Mouse (Mus musculus): ENCODE results near the gene Lsm14b. TPM values are rescaled to one million over a fixed set of nuclear protein-coding genes. Genes with fewer than 3 reads are reported as not detected.

The Lsm14b gene
- polyA plus RNA-seq, 1 experiment from 2014 or later = 0.86 TPM

GRCm38 (mm10) chr2:179982715-179983114, 42.1 kb upstream of the Lsm14b start:
- no peak overlapping the region for H3K4me2 ChIP-seq (ENCODE audit: low read depth, low read length)
- no peaks in the 10 kb centered on the region for H3K27me3 ChIP-seq (ENCODE audit: control insufficient read depth, insufficient read depth, low read depth, low read length)
- no peak overlapping the region for H3K4me3 ChIP-seq (ENCODE audit: low read depth, low read length)
- peaks cover 1% of the 10 kb centered on the region for H3K4me1 ChIP-seq (ENCODE audit: control insufficient read depth, low read depth, low read length)
- H3K36me3 ChIP-seq (ENCODE audit: control insufficient read depth, insufficient read depth) = no peaks in the 10 kb centered on the region
- no peaks in the 10 kb centered on the region for H3K9me3 ChIP-seq (replicated peaks; ENCODE audit: control insufficient read depth, low read length)
- H3K9ac ChIP-seq (ENCODE audit: low read depth, low read length) = no peak overlapping the region
- no peak overlapping the region for H3K27ac ChIP-seq (ENCODE audit: low read length)
- ATAC-seq (ENCODE audit: low read depth) = no peak
- 66% methylated on average over 3 of the region's 3 CpGs for WGBS (ENCODE audit: insufficient replicate concordance)

- Histone ChIP-seq H3K9me3 (replicated peaks; ENCODE audit: control insufficient read depth, low read length) (no peaks in the 10 kb centered on the region), H3K4me2 (ENCODE audit: low read depth, low read length) (no peak overlapping the region), H3K27ac (ENCODE audit: low read length) (no peak overlapping the region), H3K27me3 (ENCODE audit: control insufficient read depth, insufficient read depth, low read depth, low read length) (no peaks in the 10 kb centered on the region), H3K4me3 (ENCODE audit: low read depth, low read length) (no peak overlapping the region), H3K36me3 (ENCODE audit: control insufficient read depth, insufficient read depth) (no peaks in the 10 kb centered on the region), H3K9ac (ENCODE audit: low read depth, low read length) (no peak overlapping the region), H3K4me1 (ENCODE audit: control insufficient read depth, low read depth, low read length) (no peaks in the 10 kb centered on the region)
- no peak for ATAC-seq (ENCODE audit: low read depth)
- WGBS (ENCODE audit: insufficient replicate concordance) = 47% methylated on average over 7 of the region's 7 CpGs
Measured at GRCm38 (mm10) chr2:179984830-179985229, 40.0 kb upstream of the Lsm14b start.

- H3K36me3 ChIP-seq (ENCODE audit: control insufficient read depth, insufficient read depth) = no peaks in the 10 kb centered on the region
- ATAC-seq (ENCODE audit: low read depth) = no peak
- H3K27ac ChIP-seq (ENCODE audit: low read length) = no peak overlapping the region
- H3K27me3 ChIP-seq (ENCODE audit: control insufficient read depth, insufficient read depth, low read depth, low read length) = no peaks in the 10 kb centered on the region
- WGBS (ENCODE audit: insufficient replicate concordance) = 60% methylated on average over 1 of the region's 1 CpGs
- no peak overlapping the region for H3K4me2 ChIP-seq (ENCODE audit: low read depth, low read length)
- no peaks in the 10 kb centered on the region for H3K4me1 ChIP-seq (ENCODE audit: control insufficient read depth, low read depth, low read length)
- no peak overlapping the region for H3K9ac ChIP-seq (ENCODE audit: low read depth, low read length)
- no peak overlapping the region for H3K4me3 ChIP-seq (ENCODE audit: low read depth, low read length)
- no peaks in the 10 kb centered on the region for H3K9me3 ChIP-seq (replicated peaks; ENCODE audit: control insufficient read depth, low read length)
Measured at GRCm38 (mm10) chr2:179985695-179986094, 39.1 kb upstream of the Lsm14b start.

DNA sequence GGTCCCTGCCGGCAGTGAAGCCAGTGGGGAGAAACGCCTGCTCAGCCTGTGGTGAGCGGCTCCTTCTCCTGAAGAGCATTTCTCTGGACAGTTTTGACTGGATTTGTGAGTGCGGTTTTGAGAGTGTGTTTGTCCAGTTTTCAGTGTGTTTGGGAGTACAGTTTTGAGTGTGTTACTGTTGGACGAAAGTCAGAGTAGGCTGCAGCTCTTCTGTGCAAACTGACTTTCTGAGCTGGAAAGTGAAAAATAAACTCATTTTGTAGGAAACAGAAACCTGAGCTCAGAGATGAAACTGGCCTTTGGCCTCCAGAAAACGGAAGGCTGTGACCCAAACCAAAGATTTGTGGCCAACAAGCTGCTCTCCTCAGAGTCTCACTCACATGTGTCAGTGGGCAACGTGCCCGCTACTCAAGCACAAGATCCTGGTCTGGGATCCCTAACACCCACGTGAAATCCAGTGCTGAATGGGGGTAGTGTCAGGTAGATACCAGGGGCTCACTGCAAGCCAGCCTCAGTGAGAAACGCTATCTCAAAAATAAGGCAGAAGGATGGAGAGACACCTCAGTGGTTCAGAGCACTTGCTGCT, 38.3 kb upstream of the Lsm14b start:
- no peak for ATAC-seq (ENCODE audit: low read depth)
- H3K27ac ChIP-seq (ENCODE audit: low read length) = no peak overlapping the region
- H3K36me3 ChIP-seq (ENCODE audit: control insufficient read depth, insufficient read depth) = no peaks in the 10 kb centered on the region
- no peak overlapping the region for H3K9ac ChIP-seq (ENCODE audit: low read depth, low read length)
- H3K27me3 ChIP-seq (ENCODE audit: control insufficient read depth, insufficient read depth, low read depth, low read length) = no peaks in the 10 kb centered on the region
- H3K4me2 ChIP-seq (ENCODE audit: low read depth, low read length) = no peak overlapping the region
- H3K4me3 ChIP-seq (ENCODE audit: low read depth, low read length) = no peak overlapping the region
- H3K9me3 ChIP-seq (replicated peaks; ENCODE audit: control insufficient read depth, low read length) = no peaks in the 10 kb centered on the region
- WGBS (ENCODE audit: insufficient replicate concordance) = 59% methylated on average over 10 of the region's 10 CpGs
- H3K4me1 ChIP-seq (ENCODE audit: control insufficient read depth, low read depth, low read length) = no peaks in the 10 kb centered on the region

DNA sequence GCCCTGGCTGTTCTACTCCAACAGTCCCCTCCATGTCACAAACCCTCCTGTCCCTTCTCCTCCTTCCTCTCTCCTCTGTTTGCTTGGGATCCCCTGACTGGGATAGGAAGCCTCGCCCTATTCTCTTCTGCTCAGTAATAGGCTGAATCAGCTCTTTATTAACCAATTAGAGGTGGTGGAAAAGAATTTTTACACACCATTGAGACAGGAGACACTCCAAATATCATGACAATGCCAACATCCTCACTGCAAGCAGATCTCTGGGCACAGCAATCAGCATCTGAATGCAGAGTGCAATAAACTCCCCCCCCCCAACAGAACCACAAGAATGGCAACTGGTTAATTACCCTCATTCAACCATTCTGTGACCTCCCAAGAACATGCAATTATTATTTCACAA, 35.7 kb upstream of the Lsm14b start:
- no peak for ATAC-seq (ENCODE audit: low read depth)
- no peaks in the 10 kb centered on the region for H3K9me3 ChIP-seq (replicated peaks; ENCODE audit: control insufficient read depth, low read length)
- no peaks in the 10 kb centered on the region for H3K4me1 ChIP-seq (ENCODE audit: control insufficient read depth, low read depth, low read length)
- no peak overlapping the region for H3K27ac ChIP-seq (ENCODE audit: low read length)
- H3K36me3 ChIP-seq (ENCODE audit: control insufficient read depth, insufficient read depth) = no peaks in the 10 kb centered on the region
- no peak overlapping the region for H3K4me3 ChIP-seq (ENCODE audit: low read depth, low read length)
- H3K4me2 ChIP-seq (ENCODE audit: low read depth, low read length) = no peak overlapping the region
- no peaks in the 10 kb centered on the region for H3K27me3 ChIP-seq (ENCODE audit: control insufficient read depth, insufficient read depth, low read depth, low read length)
- WGBS (ENCODE audit: insufficient replicate concordance) = 56% methylated on average over 1 of the region's 1 CpGs
- no peak overlapping the region for H3K9ac ChIP-seq (ENCODE audit: low read depth, low read length)

- Histone ChIP-seq H3K9me3 (replicated peaks; ENCODE audit: control insufficient read depth, low read length) (no peaks in the 10 kb centered on the region), H3K4me3 (ENCODE audit: low read depth, low read length) (no peak overlapping the region), H3K27me3 (ENCODE audit: control insufficient read depth, insufficient read depth, low read depth, low read length) (no peaks in the 10 kb centered on the region), H3K4me2 (ENCODE audit: low read depth, low read length) (no peak overlapping the region), H3K4me1 (ENCODE audit: control insufficient read depth, low read depth, low read length) (no peaks in the 10 kb centered on the region), H3K27ac (ENCODE audit: low read length) (no peak overlapping the region), H3K9ac (ENCODE audit: low read depth, low read length) (no peak overlapping the region), H3K36me3 (ENCODE audit: control insufficient read depth, insufficient read depth) (no peaks in the 10 kb centered on the region)
- WGBS (ENCODE audit: insufficient replicate concordance) = 62% methylated on average over 5 of the region's 5 CpGs
- ATAC-seq (ENCODE audit: low read depth) = no peak
Measured at GRCm38 (mm10) chr2:179993071-179993470, 31.7 kb upstream of the Lsm14b start.

GRCm38 (mm10) chr2:179998431-179998830, 26.4 kb upstream of the Lsm14b start:
- no peaks in the 10 kb centered on the region for H3K9me3 ChIP-seq (replicated peaks; ENCODE audit: control insufficient read depth, low read length)
- H3K4me2 ChIP-seq (ENCODE audit: low read depth, low read length) = no peak overlapping the region
- ATAC-seq (ENCODE audit: low read depth) = no peak
- WGBS (ENCODE audit: insufficient replicate concordance) = 44% methylated on average over 4 of the region's 4 CpGs
- no peak overlapping the region for H3K9ac ChIP-seq (ENCODE audit: low read depth, low read length)
- no peak overlapping the region for H3K4me3 ChIP-seq (ENCODE audit: low read depth, low read length)
- no peaks in the 10 kb centered on the region for H3K27me3 ChIP-seq (ENCODE audit: control insufficient read depth, insufficient read depth, low read depth, low read length)
- H3K27ac ChIP-seq (ENCODE audit: low read length) = no peak overlapping the region
- no peaks in the 10 kb centered on the region for H3K36me3 ChIP-seq (ENCODE audit: control insufficient read depth, insufficient read depth)
- H3K4me1 ChIP-seq (ENCODE audit: control insufficient read depth, low read depth, low read length) = no peaks in the 10 kb centered on the region

GRCm38 (mm10) chr2:180001635-180002034, 23.2 kb upstream of the Lsm14b start:
- WGBS (ENCODE audit: insufficient replicate concordance) = 72% methylated on average over 9 of the region's 9 CpGs
- no peaks in the 10 kb centered on the region for H3K4me1 ChIP-seq (ENCODE audit: control insufficient read depth, low read depth, low read length)
- no peaks in the 10 kb centered on the region for H3K9me3 ChIP-seq (replicated peaks; ENCODE audit: control insufficient read depth, low read length)
- H3K9ac ChIP-seq (ENCODE audit: low read depth, low read length) = no peak overlapping the region
- ATAC-seq (ENCODE audit: low read depth) = no peak
- H3K4me2 ChIP-seq (ENCODE audit: low read depth, low read length) = no peak overlapping the region
- H3K4me3 ChIP-seq (ENCODE audit: low read depth, low read length) = no peak overlapping the region
- no peak overlapping the region for H3K27ac ChIP-seq (ENCODE audit: low read length)
- H3K36me3 ChIP-seq (ENCODE audit: control insufficient read depth, insufficient read depth) = no peaks in the 10 kb centered on the region
- H3K27me3 ChIP-seq (ENCODE audit: control insufficient read depth, insufficient read depth, low read depth, low read length) = no peaks in the 10 kb centered on the region

- H3K4me1 ChIP-seq (ENCODE audit: control insufficient read depth, low read depth, low read length) = no peaks in the 10 kb centered on the region
- H3K27ac ChIP-seq (ENCODE audit: low read length) = no peak overlapping the region
- 33% methylated on average over 5 of the region's 5 CpGs for WGBS (ENCODE audit: insufficient replicate concordance)
- no peak overlapping the region for H3K4me2 ChIP-seq (ENCODE audit: low read depth, low read length)
- ATAC-seq (ENCODE audit: low read depth) = no peak
- no peaks in the 10 kb centered on the region for H3K9me3 ChIP-seq (replicated peaks; ENCODE audit: control insufficient read depth, low read length)
- no peaks in the 10 kb centered on the region for H3K27me3 ChIP-seq (ENCODE audit: control insufficient read depth, insufficient read depth, low read depth, low read length)
- no peaks in the 10 kb centered on the region for H3K36me3 ChIP-seq (ENCODE audit: control insufficient read depth, insufficient read depth)
- H3K9ac ChIP-seq (ENCODE audit: low read depth, low read length) = no peak overlapping the region
- H3K4me3 ChIP-seq (ENCODE audit: low read depth, low read length) = no peak overlapping the region
Measured at GRCm38 (mm10) chr2:180005656-180006351, 19.0 kb upstream of the Lsm14b start.

Measured in liver, embryonic 16.5 days (tissue).